Mouse (Mus musculus): ENCODE results near the gene Ercc2.

DNA sequence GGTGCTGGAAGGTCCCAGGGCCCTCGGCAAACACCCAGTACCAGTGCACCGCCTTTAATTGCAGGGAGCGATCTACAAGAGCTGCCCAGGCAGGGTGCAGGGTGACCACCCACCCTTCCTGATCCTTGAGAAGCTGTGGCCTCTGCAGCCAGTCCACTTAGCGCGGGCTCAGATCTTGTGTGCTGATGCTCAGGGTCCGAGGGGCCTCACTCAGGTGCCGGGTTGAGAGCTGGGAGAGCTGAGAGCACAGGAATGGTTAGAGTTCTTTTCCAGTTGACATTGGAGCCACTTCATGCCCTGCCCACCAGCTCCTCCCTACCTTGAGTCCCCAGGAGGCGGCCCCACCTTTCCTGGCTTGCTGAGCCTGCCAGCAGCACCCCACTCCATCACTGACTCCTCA, 12.7 kb downstream of the Ercc2 start:
- TF ChIP-seq CTCF (IDR thresholded peaks at IDR 0.05; ENCODE audit: low read depth, low read length) (no peak), GATA1 (IDR thresholded peaks at IDR 0.05; ENCODE audit: borderline replicate concordance, low read length) (no peak)

Measured in G1E (cell line).